ENCODE assay signal across 13 mouse cellular contexts in the genomic region with DNA sequence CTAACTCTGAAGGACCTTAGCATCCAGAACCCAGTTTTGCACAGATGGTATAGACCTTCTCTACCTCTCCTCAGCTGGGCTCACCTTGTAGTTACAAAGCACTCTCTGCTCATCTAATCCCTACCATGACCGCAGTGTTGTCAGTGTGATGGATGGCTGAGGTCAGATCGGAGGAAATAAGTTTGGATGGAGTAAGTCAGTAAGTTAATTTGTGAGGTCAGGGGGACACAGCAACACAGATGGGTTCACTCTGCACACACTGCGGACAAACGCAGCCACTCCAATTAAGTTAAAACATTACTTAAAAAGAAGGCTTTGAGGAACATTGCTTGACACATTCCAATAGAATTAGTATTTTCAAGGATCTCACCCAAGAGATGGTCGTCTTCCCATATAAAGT.
"Had no signal": no experiment of that assay in that cellular context is flagged by ENCODE, and none has a peak within 500 bp of the region (broad histone marks: within the 10 kb centered on the region; RNA-seq: fewer than 3 reads in every experiment).

No protein-coding gene starts in this region.

- H3K27ac ChIP-seq: intestine, embryonic 15.5 days; layer of hippocampus, adult 2 months; limb, embryonic 12.5 days; liver, embryonic 13.5 days; midbrain, embryonic 13.5 days; stomach, postnatal 0 days had no signal

- H3K36me3 ChIP-seq: intestine, embryonic 15.5 days; limb, embryonic 12.5 days; liver, embryonic 13.5 days; midbrain, embryonic 13.5 days had no signal

- DNase-seq: kidney, adult 2 months; kidney, postnatal 25 days; liver; liver, embryonic 13.5 days; liver, postnatal 0 days; right cerebral cortex, adult 18-20 months; right cerebral cortex, postnatal 25 days; thymus, postnatal 14 days had no signal

- ATAC-seq: intestine, embryonic 15.5 days; liver, postnatal 0 days; midbrain, embryonic 13.5 days had no signal

- H3K4me2 ChIP-seq: intestine, embryonic 15.5 days; limb, embryonic 12.5 days; liver, embryonic 13.5 days; midbrain, embryonic 13.5 days had no signal

- H3K9me3 ChIP-seq: intestine, embryonic 15.5 days; limb, embryonic 12.5 days; liver, embryonic 13.5 days had no signal

- H3K4me3 ChIP-seq: intestine, embryonic 15.5 days; layer of hippocampus, adult 2 months; limb, embryonic 12.5 days; liver, embryonic 13.5 days; midbrain, embryonic 13.5 days had no signal

- H3K9ac ChIP-seq: intestine, embryonic 15.5 days; limb, embryonic 12.5 days; liver, embryonic 13.5 days; liver, postnatal 0 days; midbrain, embryonic 13.5 days had no signal
